19 mouse cellular contexts compared by ENCODE assay signal in the genomic region with DNA sequence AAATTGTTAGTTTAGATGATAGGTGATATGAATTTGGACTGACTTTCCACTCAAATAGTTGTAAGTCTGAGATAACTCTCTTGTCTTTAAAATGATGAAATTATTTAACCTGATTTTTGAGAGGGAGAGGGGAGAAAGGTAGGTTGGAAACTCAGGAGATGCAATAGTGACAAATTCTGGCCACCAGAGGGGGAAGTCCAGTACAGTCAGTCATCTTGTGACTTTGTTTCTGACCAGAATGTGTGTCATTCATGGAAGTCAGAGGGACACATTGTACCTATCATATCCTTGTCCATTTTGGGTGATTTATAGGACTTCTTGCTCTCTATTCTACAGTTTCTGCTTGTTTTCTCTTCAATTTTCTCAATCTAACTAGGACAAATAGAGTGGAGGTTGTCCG. TPM values are rescaled to one million over a fixed set of nuclear protein-coding genes. Genes with fewer than 3 reads are reported as not detected.
DNase-seq lines count a peak whose midpoint lies in the region; ATAC-seq and TF ChIP-seq lines count a peak whose summit lies in the region.
"Had no signal": no experiment of that assay in that cellular context is flagged by ENCODE, and none has a peak within 500 bp of the region (broad histone marks: within the 10 kb centered on the region; RNA-seq: fewer than 3 reads in every experiment).

No protein-coding gene starts in this region.

- H3K4me2 ChIP-seq in intestine, postnatal 0 days (replicated peaks; ENCODE audit: low read depth): no peak overlapping the region
- H3K4me2 ChIP-seq in intestine, embryonic 16.5 days (ENCODE audit: low read depth, low read length): no peak overlapping the region
- H3K4me2 ChIP-seq in CH12.LX (ENCODE audit: insufficient read depth, low read depth, poor library complexity, severe bottlenecking): no peak overlapping the region
- H3K4me2 ChIP-seq in forebrain, embryonic 11.5 days (ENCODE audit: low read depth, low read length, severe bottlenecking): no peak overlapping the region
- H3K4me2 ChIP-seq: heart, embryonic 15.5 days; limb, embryonic 13.5 days had no signal

- DNase-seq in lung, adult 2 months: no peak
- no peak for DNase-seq in lung, adult 18-20 months
- DNase-seq in CH12.LX (ENCODE audit: extremely low read depth): peak; percentile 19
- DNase-seq in forebrain, embryonic 10.5 days (ENCODE audit: extremely low spot score, low spot score): no peak
- DNase-seq in forebrain, embryonic 11.5 days (ENCODE audit: low spot score): no peak
- DNase-seq: adrenal gland, postnatal 25 days; cerebellum, adult 11-12 months; cerebellum, postnatal 14 days; embryo, embryonic 11 days; gastrocnemius, postnatal 10 days; kidney, adult 9 months; layer of hippocampus, adult 9-11 months; right cerebral cortex, postnatal 4 days; thymus, postnatal 14 days had no signal

- no peaks in the 10 kb centered on the region for H3K27me3 ChIP-seq in intestine, postnatal 0 days (replicated peaks; ENCODE audit: control insufficient read depth, insufficient read depth, low read length)
- no peaks in the 10 kb centered on the region for H3K27me3 ChIP-seq in intestine, embryonic 16.5 days (replicated peaks; ENCODE audit: control insufficient read depth, insufficient read depth, low read length)
- H3K27me3 ChIP-seq in CH12.LX (replicated peaks): no peaks in the 10 kb centered on the region
- H3K27me3 ChIP-seq in forebrain, embryonic 10.5 days (ENCODE audit: poor library complexity, severe bottlenecking): no peaks in the 10 kb centered on the region
- H3K27me3 ChIP-seq in forebrain, embryonic 11.5 days (ENCODE audit: control insufficient read depth, insufficient read depth, low read length): no peaks in the 10 kb centered on the region
- H3K27me3 ChIP-seq: heart, embryonic 15.5 days; limb, embryonic 13.5 days had no signal

- peaks cover 17% of the 10 kb centered on the region; the same call in 1 of the 2 replicates for H3K4me1 ChIP-seq in intestine, postnatal 0 days (replicated peaks; ENCODE audit: control insufficient read depth, insufficient read depth, low read length)
- H3K4me1 ChIP-seq in intestine, embryonic 16.5 days (ENCODE audit: control insufficient read depth, insufficient read depth, low read length): peaks cover 13% of the 10 kb centered on the region
- peaks cover 13% of the 10 kb centered on the region for H3K4me1 ChIP-seq in lung, adult 2 months (ENCODE audit: control insufficient read depth, insufficient read depth, low read length)
- peaks cover 0 to 25% of the 10 kb centered on the region in 2 experiments; a peak in 1 of 4 replicates for H3K4me1 ChIP-seq in CH12.LX (ENCODE audit: control insufficient read depth in 1 of 2, insufficient read depth in 2 of 2)
- H3K4me1 ChIP-seq in forebrain, embryonic 10.5 days: peaks cover 12% of the 10 kb centered on the region; the same call in 1 of the 2 replicates
- H3K4me1 ChIP-seq in forebrain, embryonic 11.5 days (replicated peaks; ENCODE audit: control insufficient read depth, insufficient read depth, low read length): 0 out of 2 replicates have a peak, but pooled peaks cover 1% of the 10 kb centered on the region

- TF ChIP-seq POLR2A in lung, adult 2 months (IDR thresholded peaks at IDR 0.05; ENCODE audit: borderline replicate concordance, extremely low read depth, low read depth, low read length): no peak
- no peak for TF ChIP-seq POLR2A in CH12.LX (IDR thresholded peaks at IDR 0.05; ENCODE audit: low read depth, low read length)

- ATAC-seq in intestine, postnatal 0 days: no peak
- no peak for ATAC-seq in intestine, embryonic 16.5 days
- 0 out of 2 replicates have a peak, but pooled peaks have one; percentile 57 for ATAC-seq in erythroblast, adult 5-6 weeks (replicated peaks; ENCODE audit: low FRiP score, poor library complexity, severe bottlenecking)
- no peak for ATAC-seq in forebrain, embryonic 11.5 days (replicated peaks; ENCODE audit: low FRiP score)

- TF ChIP-seq CTCF in intestine, postnatal 0 days (IDR thresholded peaks at IDR 0.05; ENCODE audit: low read depth): peak; percentile 63
- TF ChIP-seq CTCF in lung, adult 2 months (IDR thresholded peaks at IDR 0.05; ENCODE audit: insufficient read depth, low read length): peak; percentile 36; the same call in 1 of the 2 replicates
- TF ChIP-seq CTCF in CH12.LX (conservative IDR thresholded peaks at IDR 0.05 in 1 of 2, IDR thresholded peaks at IDR 0.05 in 1 of 2; ENCODE audit: low read depth in 2 of 2, low read length in 2 of 2): peak in 1 of 2 experiments; percentile 62; a peak in 2 of 4 replicates

- H3K36me3 ChIP-seq in intestine, postnatal 0 days (ENCODE audit: control insufficient read depth, insufficient read depth): no peaks in the 10 kb centered on the region
- no peaks in the 10 kb centered on the region for H3K36me3 ChIP-seq in intestine, embryonic 16.5 days (ENCODE audit: control insufficient read depth, insufficient read depth, low read length)
- peaks cover 0 to 5% of the 10 kb centered on the region in 2 experiments for H3K36me3 ChIP-seq in CH12.LX (replicated peaks in 1 of 2; ENCODE audit: control insufficient read depth in 1 of 2, insufficient read depth in 1 of 2, low read length in 1 of 2)
- H3K36me3 ChIP-seq in forebrain, embryonic 10.5 days (replicated peaks): no peaks in the 10 kb centered on the region
- no peaks in the 10 kb centered on the region for H3K36me3 ChIP-seq in forebrain, embryonic 11.5 days (ENCODE audit: control insufficient read depth, insufficient read depth, low read length)
- H3K36me3 ChIP-seq: heart, embryonic 15.5 days; limb, embryonic 13.5 days had no signal

- WGBS in intestine, postnatal 0 days: 44% methylated on average over 1 of the region's 1 CpGs
- 94% methylated on average over 1 of the region's 1 CpGs for WGBS in intestine, embryonic 16.5 days
- 83% methylated on average over 1 of the region's 1 CpGs for WGBS in lung, adult 2 months
- 97% methylated on average over 1 of the region's 1 CpGs for WGBS in forebrain, embryonic 10.5 days
- 93% methylated on average over 1 of the region's 1 CpGs for WGBS in forebrain, embryonic 11.5 days

- in situ Hi-C loops in CH12.LX (cut with MboI; ENCODE audit: low pct_ligation_motif_present, low pct_unique_long_range_greater_than_20kb, low sequenced_read_pairs): no loop called here

- no peak overlapping the region for H3K9ac ChIP-seq in intestine, postnatal 0 days (ENCODE audit: low read depth, low read length)
- H3K9ac ChIP-seq in intestine, embryonic 16.5 days (ENCODE audit: low read depth, low read length): no peak overlapping the region
- H3K9ac ChIP-seq in CH12.LX (ENCODE audit: insufficient read depth, low read depth): no peak overlapping the region
- H3K9ac ChIP-seq in forebrain, embryonic 11.5 days (ENCODE audit: low read length): no peak overlapping the region
- H3K9ac ChIP-seq: heart, embryonic 15.5 days; limb, embryonic 13.5 days had no signal

- H3K9me3 ChIP-seq in intestine, postnatal 0 days (ENCODE audit: control insufficient read depth): no peaks in the 10 kb centered on the region
- no peaks in the 10 kb centered on the region for H3K9me3 ChIP-seq in intestine, embryonic 16.5 days (ENCODE audit: control insufficient read depth, low read length)
- no peaks in the 10 kb centered on the region for H3K9me3 ChIP-seq in CH12.LX (replicated peaks; ENCODE audit: low read length)
- no peaks in the 10 kb centered on the region for H3K9me3 ChIP-seq in forebrain, embryonic 10.5 days
- no peaks in the 10 kb centered on the region for H3K9me3 ChIP-seq in forebrain, embryonic 11.5 days (ENCODE audit: control insufficient read depth, low read length)
- H3K9me3 ChIP-seq: heart, embryonic 15.5 days; limb, embryonic 13.5 days had no signal

- H3K27ac ChIP-seq in intestine, postnatal 0 days (ENCODE audit: low read depth, low read length): no peak overlapping the region
- H3K27ac ChIP-seq in intestine, embryonic 16.5 days (ENCODE audit: low read length): no peak overlapping the region
- no peak overlapping the region for H3K27ac ChIP-seq in CH12.LX (ENCODE audit: insufficient read depth, low read depth)
- no peak overlapping the region for H3K27ac ChIP-seq in forebrain, embryonic 10.5 days
- H3K27ac ChIP-seq in forebrain, embryonic 11.5 days (ENCODE audit: low read depth, low read length): no peak overlapping the region
- H3K27ac ChIP-seq: heart, embryonic 15.5 days; limb, embryonic 13.5 days had no signal

- H3K4me3 ChIP-seq in intestine, postnatal 0 days (ENCODE audit: low read depth, low read length): no peak overlapping the region
- no peak overlapping the region for H3K4me3 ChIP-seq in intestine, embryonic 16.5 days (ENCODE audit: low read length)
- no peak overlapping the region for H3K4me3 ChIP-seq in lung, adult 2 months (replicated peaks; ENCODE audit: extremely low read depth, low read depth, low read length)
- H3K4me3 ChIP-seq in CH12.LX (replicated peaks in 1 of 3; ENCODE audit: low read depth in 2 of 3, low read length in 2 of 3, poor library complexity in 1 of 3): no peak overlapping the region
- no peak overlapping the region for H3K4me3 ChIP-seq in forebrain, embryonic 10.5 days
- H3K4me3 ChIP-seq in forebrain, embryonic 11.5 days (ENCODE audit: low read depth, low read length): no peak overlapping the region
- H3K4me3 ChIP-seq: heart, embryonic 15.5 days; limb, embryonic 13.5 days had no signal

- no peak for TF ChIP-seq EP300 in CH12.LX (IDR thresholded peaks at IDR 0.05; ENCODE audit: low read length)

- TF ChIP-seq RAD21 in CH12.LX (IDR thresholded peaks at IDR 0.05; ENCODE audit: low read depth, low read length): peak; percentile 26

- peaks cover 14% of the 10 kb centered on the region for H3K79me2 ChIP-seq in CH12.LX (replicated peaks; ENCODE audit: control insufficient read depth, extremely low read depth, insufficient read depth, poor library complexity, severe bottlenecking)

- dilution Hi-C loops in CH12.LX (cut with MboI; ENCODE audit: extremely low pct_ligation_motif_present, extremely low pct_unique_long_range_greater_than_20kb, low sequenced_read_pairs): no loop called here

TF ChIP-seq in CH12.LX, 34 proteins besides CTCF, POLR2A, EP300 and RAD21:
- peak; percentile 68 for TF ChIP-seq SMC3 (IDR thresholded peaks at IDR 0.05; ENCODE audit: low read depth, low read length)
- no peak for TF ChIP-seq TBP (conservative IDR thresholded peaks at IDR 0.05; ENCODE audit: low read depth, low read length)

RNA-seq across cellular contexts. Expression of gene R3hcc1l, which starts 19.0 kb away (rescaled TPM):
- 12.4 and 13.7 TPM in 2 replicates for polyA plus RNA-seq in intestine, postnatal 0 days (2015; fragmentation: Nextera tagmentation; extraction: Ambion mirVana)
- 18.6 and 19.9 TPM in 2 replicates for polyA plus RNA-seq in intestine, embryonic 16.5 days (2015; fragmentation: Nextera tagmentation; extraction: Ambion mirVana)
- polyA plus RNA-seq in lung, adult 2 months (2012; rRNA removed): 3.8 and 4.8 TPM in 2 replicates
- 6.1 and 8.1 TPM in 2 replicates for total RNA-seq in CH12.LX (2012; rRNA removed)
- total RNA-seq in CH12.LX (2014; rRNA removed): 10.7 and 15.6 TPM in 2 replicates
- 12.2 and 14.7 TPM in 2 replicates for polyA plus RNA-seq in CH12.LX (2012; ENCODE audit: insufficient read length, low read depth)
- 13.1 and 26.8 TPM in 2 replicates for total RNA-seq in erythroblast, adult 5-6 weeks (2015; ENCODE audit: low replicate concordance)
- total RNA-seq in erythroblast, adult 5-6 weeks (2017; ENCODE audit: low replicate concordance): 18.5 and 28.4 TPM in 2 replicates
- polyA plus RNA-seq in forebrain, embryonic 10.5 days (2016; fragmentation: Nextera tagmentation; extraction: Ambion mirVana): 20.0 and 22.2 TPM in 2 replicates
- polyA plus RNA-seq in forebrain, embryonic 11.5 days (2014; fragmentation: Nextera tagmentation; extraction: Ambion mirVana): 23.2 and 25.7 TPM in 2 replicates
